Mouse (Mus musculus) heart, postnatal 4 days (tissue): ENCODE measurements at regions not wholly inside any gene's neighbourhood (a gene's known extent, or its start where the extent isn't known, plus 50 kb on each side); places are given as distances from the start of the nearest gene placed in this dataset.
"Not testable (repeated sequence)": the region's sequence is repeated elsewhere in the genome, so short reads cannot be mapped to it uniquely, and the experiment has no call there.

Source experiments
- DNase-seq: peaks from one replicate; pipeline ENCODE4 v3.0.0; 2021

- peak; percentile 82 for DNase-seq
These were observed 150.0 kb downstream of the Kcnrg start for GRCm38 (mm10) chr14:61757086-61757822.

GRCm38 (mm10) chr14:61757823-61758175 lies 150.5 kb downstream of the Kcnrg start:
- no peak for DNase-seq

DNA sequence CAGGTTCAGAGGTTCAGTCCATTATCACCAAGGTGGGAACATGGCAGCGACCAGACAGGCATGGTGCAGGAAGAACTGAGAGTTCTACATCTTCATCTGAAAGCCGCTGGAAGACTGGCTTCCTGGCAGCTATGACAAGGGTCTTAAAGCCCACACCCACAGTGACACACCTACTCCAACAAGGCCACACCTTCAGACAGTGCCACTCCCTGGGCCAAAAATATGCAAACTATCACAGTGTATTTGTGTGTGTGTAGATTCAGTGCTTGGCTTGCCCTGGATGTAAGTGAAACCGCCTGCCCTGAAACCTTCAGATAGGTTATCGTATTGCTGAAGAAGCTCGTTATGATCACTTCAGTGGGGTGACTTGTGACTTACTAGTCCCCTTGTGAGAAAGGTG lies 151.3 kb downstream of the Kcnrg start:
- DNase-seq = no peak

GRCm38 (mm10) chr14:61760176-61760575 lies 152.9 kb downstream of the Kcnrg start:
- DNase-seq = not testable (repeated sequence)

- DNase-seq = no peak
These were observed 154.8 kb downstream of the Kcnrg start for GRCm38 (mm10) chr14:61762076-61762475.

- DNase-seq = no peak
These were observed 162.6 kb downstream of the Kcnrg start for GRCm38 (mm10) chr14:61769881-61770280.

DNA sequence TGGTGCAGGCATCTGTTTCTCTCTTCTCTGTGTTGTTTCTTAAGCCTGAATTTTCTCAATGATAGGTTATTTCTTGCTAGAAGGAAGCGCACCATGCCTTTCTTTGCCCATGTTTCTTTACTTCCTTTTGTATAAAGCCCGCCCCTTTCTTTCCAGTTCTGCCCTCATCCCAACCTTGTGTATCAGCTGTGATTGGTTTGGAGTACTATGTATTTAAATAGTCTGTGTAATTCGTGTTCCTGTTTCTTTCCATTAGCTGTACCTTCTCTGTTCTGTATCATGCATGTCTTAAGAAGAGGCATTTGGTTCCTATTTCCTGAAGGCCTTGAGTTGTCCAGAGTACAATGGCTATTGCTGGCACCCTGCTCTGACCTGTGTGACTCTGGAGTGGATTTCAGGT lies 166.9 kb downstream of the Kcnrg start:
- no peak for DNase-seq

DNA sequence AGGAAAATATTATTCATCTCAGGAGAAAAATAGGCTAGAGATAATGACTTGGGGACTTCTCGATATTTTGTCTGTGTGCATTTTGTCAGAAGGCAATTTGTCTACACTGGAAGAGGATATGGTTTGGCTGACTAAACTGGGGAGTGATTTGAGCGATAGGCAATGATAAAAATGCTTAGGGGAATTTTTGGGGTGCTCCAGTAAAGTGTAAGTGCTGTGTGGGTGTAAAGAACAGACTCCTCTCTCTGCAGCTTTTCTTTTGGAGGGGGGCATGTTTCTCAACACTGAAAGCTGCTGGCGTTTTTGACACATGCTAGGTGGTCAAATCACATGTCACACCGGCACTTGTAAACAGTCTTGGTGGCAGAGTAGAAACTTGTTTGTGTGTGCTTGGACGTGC lies 171.4 kb downstream of the Kcnrg start:
- no peak for DNase-seq

DNA sequence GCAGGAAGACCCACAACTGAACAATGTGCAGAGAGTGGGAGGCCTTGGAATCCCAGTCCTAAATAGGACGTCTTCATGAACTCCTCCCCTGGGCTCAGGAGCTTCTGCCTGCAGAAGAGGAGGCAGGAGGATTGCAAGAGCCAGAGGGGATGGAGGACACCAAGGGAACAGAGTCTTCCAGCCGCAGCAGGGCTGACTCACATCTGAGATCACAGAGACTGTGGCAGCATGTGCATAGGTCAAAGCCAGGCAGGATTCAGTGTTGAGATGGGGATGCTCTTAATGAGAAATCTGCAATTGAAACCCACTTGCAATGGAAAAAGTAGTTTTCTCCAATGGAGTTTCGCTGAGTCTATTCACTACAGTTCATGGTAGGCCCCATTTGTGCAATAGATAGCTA lies 175.9 kb downstream of the Kcnrg start:
- DNase-seq = no peak

- DNase-seq = no peak
These were observed 177.4 kb downstream of the Kcnrg start for GRCm38 (mm10) chr14:61784609-61785008.

DNA sequence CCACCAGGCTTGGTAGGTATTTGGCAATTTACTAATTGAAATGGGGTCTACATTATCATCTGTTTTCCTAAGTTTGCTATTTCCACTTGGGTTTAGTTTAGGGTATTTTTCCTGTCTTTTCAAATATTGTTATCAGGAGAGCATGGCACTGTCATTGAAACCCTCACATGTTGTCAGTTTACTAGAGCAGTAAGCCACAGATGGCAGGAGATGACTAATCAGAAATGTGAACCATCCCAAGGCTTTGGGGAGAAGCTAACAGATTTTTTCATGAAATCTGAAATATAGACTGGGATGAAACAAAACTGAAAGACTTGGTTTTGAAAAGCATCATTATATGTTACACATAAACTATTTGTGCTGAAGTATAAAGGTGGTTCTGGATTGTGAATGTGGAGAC lies 178.8 kb downstream of the Kcnrg start:
- DNase-seq = no peak

DNA sequence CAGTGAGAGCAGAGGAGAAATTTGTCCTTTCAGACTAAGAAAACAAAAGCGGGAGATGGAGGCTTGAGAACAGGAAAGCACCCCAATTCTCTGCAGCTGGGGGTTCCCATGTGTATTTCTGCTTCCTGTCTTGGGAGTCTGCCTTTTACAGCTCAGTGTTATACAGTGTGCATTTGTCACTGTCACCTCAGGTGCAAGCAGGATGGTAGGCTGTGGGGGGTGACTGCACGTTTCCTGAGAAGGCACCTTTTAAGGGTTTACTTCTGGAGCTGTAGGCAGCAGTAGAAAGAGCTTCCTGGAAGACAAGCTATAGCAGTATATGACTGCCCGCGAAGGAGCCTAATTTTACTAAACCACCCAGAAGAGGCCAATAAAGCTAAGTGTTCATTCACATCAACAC lies 180.5 kb downstream of the Kcnrg start:
- DNase-seq = no peak

DNA sequence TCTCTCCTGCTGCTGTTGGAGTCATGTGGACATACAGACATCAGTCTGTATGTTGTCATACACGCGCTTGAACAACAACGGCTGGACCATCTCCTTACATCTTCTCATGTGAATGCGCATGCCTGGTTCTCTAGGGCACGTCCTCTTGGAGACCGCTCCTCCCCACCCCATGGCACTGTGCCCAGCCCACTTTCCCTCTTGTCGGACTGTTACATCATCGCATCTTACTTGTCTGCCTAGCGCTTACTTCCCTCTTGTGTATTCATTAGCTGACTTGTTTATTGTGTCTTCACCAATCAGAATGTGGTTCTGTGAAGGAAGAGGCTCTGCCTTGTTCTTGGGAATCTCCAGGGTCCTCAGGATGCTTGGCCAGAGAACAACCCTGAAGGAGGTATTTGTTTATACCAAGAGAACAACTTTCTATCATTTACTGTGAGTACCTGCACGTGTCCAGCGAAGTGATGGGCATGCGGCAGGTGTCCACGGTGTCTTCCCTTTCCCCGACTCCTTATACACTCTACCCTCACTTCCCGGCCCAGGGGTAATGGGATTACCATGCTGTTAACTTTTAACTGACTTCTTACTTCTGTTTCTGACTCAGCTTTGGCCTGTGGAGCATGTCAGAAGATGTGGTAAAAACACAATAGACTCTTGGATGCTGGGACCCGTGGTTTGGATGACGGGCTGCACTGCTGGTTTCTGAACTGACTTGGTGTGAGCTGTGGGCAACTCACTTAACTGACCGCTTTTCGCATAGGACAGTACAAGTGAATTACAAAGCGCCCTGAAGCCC lies 181.9 kb downstream of the Kcnrg start:
- DNase-seq = peak; percentile 43

DNA sequence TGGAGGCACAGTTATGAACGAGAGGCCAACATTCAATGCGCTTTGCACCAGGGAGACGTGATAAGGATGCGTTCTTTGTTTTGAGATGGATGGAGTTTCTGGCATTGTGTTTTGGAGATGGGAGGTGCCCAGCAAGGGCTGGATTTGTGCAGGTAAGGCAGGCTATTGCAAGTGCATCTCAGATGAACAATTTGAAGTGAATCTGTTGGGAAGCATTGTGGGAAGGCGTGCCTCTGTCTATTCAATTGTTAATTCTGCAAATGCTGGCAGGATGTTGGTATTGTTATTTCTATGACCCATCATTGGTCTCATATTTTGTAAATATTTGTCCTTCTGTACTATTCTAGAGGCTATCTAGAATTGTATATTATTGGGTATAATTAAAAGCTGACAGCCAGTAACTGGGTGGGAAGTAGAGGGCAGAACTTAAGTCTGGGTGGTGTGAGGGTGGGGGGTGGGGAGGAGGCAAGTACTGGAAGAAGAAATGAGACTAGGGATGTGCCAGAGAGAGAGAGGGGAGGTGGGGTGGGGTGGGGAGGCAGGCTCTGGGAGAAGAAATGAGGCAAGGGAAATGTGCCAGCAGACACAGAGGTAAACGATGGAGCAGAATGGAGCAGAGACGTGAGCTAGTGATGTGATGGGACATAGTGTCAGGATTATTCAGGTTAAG lies 188.9 kb downstream of the Kcnrg start:
- no peak for DNase-seq

- DNase-seq = no peak
These were observed 189.4 kb downstream of the Kcnrg start for GRCm38 (mm10) chr14:61796671-61797070.

GRCm38 (mm10) chr14:61803421-61803925 lies 196.2 kb downstream of the Kcnrg start:
- DNase-seq = no peak

- DNase-seq = no peak
These were observed 198.2 kb downstream of the Kcnrg start for GRCm38 (mm10) chr14:61805433-61805832.

- DNase-seq = no peak
These were observed 200.9 kb downstream of the Kcnrg start for GRCm38 (mm10) chr14:61808193-61808592.

GRCm38 (mm10) chr14:61809716-61810437 lies 202.6 kb downstream of the Kcnrg start:
- DNase-seq = peak; percentile 23

GRCm38 (mm10) chr14:61810836-61811235 lies 203.6 kb downstream of the Kcnrg start:
- no peak for DNase-seq

DNA sequence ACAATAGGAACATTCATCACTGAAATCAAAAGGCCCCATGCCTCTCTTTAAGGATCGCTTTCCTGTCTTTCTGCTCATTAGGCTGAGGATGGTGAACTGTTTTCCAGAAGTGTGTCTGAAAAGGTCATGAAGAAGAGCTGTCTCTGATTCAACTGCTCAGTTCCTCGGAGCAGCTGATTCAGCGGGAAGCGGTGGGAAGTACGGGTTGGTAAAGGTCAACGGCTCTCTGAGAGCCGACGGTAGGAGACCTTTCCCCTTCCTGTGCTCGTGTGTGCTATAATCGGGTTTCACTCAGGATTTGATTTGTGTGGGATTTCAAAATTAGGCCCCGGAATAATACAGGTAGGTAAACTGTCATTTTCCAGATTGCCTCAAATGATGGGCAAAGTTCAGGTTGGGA lies 210.5 kb downstream of the Kcnrg start:
- DNase-seq = no peak

DNA sequence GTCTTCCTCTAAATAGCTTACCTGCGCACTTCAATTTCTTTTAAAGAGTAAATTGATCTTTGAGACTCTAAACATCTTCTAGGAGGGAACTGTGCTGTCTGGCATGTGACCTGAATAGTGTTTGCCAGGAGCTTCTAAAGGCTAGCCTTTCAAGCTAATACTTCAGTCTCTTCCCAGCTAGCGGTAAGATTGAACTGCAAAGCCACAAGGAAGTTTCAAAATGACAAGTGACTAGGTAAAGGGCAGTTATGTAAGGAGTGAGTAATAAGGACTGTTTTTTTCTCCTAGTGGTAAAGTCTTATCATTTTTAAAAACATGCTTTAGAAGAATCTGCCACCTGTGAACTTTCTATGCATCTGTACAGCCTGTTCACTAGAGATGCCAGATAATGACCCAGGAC lies 211.1 kb downstream of the Kcnrg start:
- no peak for DNase-seq

GRCm38 (mm10) chr14:61819251-61819650 lies 212.0 kb downstream of the Kcnrg start:
- no peak for DNase-seq
